Mouse (Mus musculus) intestine, embryonic 16.5 days (tissue): ENCODE results near the gene Faah. TPM values are rescaled to one million over a fixed set of nuclear protein-coding genes. Genes with fewer than 3 reads are reported as not detected.
A peak's percentile ranks its signal among the peaks of the same experiment; 100 is the strongest.

ENCODE experiments used
- ATAC-seq: fragments of 200-750 bp; cut with Nextera tagmentation; 2 replicates; pipeline ENCODE4 v1.8.0; 2017; ENCODE audit warnings: moderate TSS enrichment, moderate library complexity
- H3K27ac ChIP-seq: fragments of 300-500 bp; sonication (generic); 2 replicates; pipeline ENCODE4 v1.5.1; 2014; ENCODE audit warnings: mild to moderate bottlenecking, low read length
- H3K27me3 ChIP-seq: fragments of 300-500 bp; sonication (generic); replicated peaks from 2 replicates; pipeline ENCODE4 v1.6.1; 2014; ENCODE audit warnings: low read length, control low read depth, mixed read lengths; ENCODE audit not compliant: control insufficient read depth, insufficient read depth
- H3K36me3 ChIP-seq: fragments of 300-500 bp; sonication (generic); 2 replicates; pipeline ENCODE4 v1.6.1; 2014; ENCODE audit warnings: low read length, control low read depth; ENCODE audit not compliant: control insufficient read depth, insufficient read depth
- H3K4me1 ChIP-seq: fragments of 300-500 bp; sonication (generic); 2 replicates; pipeline ENCODE4 v1.6.1; 2014; ENCODE audit warnings: low read length, control low read depth, mixed read lengths; ENCODE audit not compliant: control insufficient read depth, insufficient read depth
- H3K4me2 ChIP-seq: fragments of 300-500 bp; sonication (generic); 2 replicates; pipeline ENCODE4 v1.6.1; 2014; ENCODE audit warnings: low read depth, low read length, control low read depth
- H3K4me3 ChIP-seq: fragments of 300-500 bp; sonication (generic); 2 replicates; pipeline ENCODE4 v1.5.1; 2014; ENCODE audit warnings: mild to moderate bottlenecking, low read length
- H3K9ac ChIP-seq: fragments of 300-500 bp; sonication (generic); 2 replicates; pipeline ENCODE4 v1.6.1; 2014; ENCODE audit warnings: low read depth, low read length
- H3K9me3 ChIP-seq: fragments of 300-500 bp; sonication (generic); 2 replicates; pipeline ENCODE4 v1.6.1; 2016; ENCODE audit warnings: low read length, control low read depth; ENCODE audit not compliant: control insufficient read depth
- WGBS: fragments of 180-500 bp; shearing (Covaris S2); extraction: QIAGEN DNeasy Blood & Tissue Kit; methylation state at CpG from one replicate; pipeline ENCODE4 v1.1.7; 2014; 5-methylcytosine and 5-hydroxymethylcytosine counted together
- polyA plus RNA-seq: library from polyadenylated mRNA; unstranded; fragments of >200 nt; fragmentation: Nextera tagmentation; extraction: Ambion mirVana; gene quantifications from 2 replicates; pipeline ENCODE4 v1.2.1, GENCODE M21; 2015

The Faah gene
- polyA plus RNA-seq, result 83.7 and 108 TPM in 2 replicates

GRCm38 (mm10) chr4:116017902-116018746 is at the start of gene Faah:
Gene Faah, minus strand, starts transcription at chr4:116017926.
- no peaks in the 10 kb centered on the region for H3K9me3 ChIP-seq
- H3K27me3 ChIP-seq, result peaks cover 14% of the 10 kb centered on the region
- peak; percentile 56 for ATAC-seq
- peak within 1 kb of the TSS; percentile 78 for H3K4me3 ChIP-seq
- H3K9ac ChIP-seq, result peak within 1 kb of the TSS; percentile 84
- 0 out of 2 replicates have a peak, but pooled peaks cover 4% of the 10 kb centered on the region for H3K4me1 ChIP-seq
- 7% methylated on average over 18 of the region's 18 CpGs for WGBS
- no peaks in the 10 kb centered on the region for H3K36me3 ChIP-seq
- H3K4me2 ChIP-seq, result peak within 1 kb of the TSS; percentile 94
- H3K27ac ChIP-seq, result peak within 1 kb of the TSS; percentile 92

DNA sequence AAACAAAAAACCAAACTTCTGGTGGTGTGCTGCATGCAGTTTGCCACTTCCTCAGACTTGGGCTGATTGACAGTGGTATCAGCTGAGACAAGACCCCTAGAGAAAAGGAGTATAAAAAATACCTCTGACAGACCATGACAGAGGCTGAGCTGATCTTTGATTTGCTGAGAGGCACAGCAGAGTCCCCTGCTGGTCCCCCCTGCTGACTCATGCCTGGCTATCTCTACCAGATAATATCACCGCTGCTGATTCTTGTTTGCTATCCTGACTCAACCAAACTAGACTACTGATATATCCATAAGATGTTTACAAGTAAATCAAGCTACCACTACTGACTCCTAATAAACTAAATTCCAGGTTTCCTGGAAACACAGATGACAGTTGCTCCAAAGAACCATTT is 46.1 kb upstream of the Faah start:
- Histone ChIP-seq H3K9me3 (no peaks in the 10 kb centered on the region), H3K4me2 (no peak overlapping the region), H3K27me3 (no peaks in the 10 kb centered on the region), H3K27ac (no peak overlapping the region), H3K9ac (no peak overlapping the region), H3K4me3 (no peak overlapping the region), H3K36me3 (peaks cover 19% of the 10 kb centered on the region), H3K4me1 (no peaks in the 10 kb centered on the region)
- no peak for ATAC-seq
- 50% methylated on average over 1 of the region's 1 CpGs for WGBS

DNA sequence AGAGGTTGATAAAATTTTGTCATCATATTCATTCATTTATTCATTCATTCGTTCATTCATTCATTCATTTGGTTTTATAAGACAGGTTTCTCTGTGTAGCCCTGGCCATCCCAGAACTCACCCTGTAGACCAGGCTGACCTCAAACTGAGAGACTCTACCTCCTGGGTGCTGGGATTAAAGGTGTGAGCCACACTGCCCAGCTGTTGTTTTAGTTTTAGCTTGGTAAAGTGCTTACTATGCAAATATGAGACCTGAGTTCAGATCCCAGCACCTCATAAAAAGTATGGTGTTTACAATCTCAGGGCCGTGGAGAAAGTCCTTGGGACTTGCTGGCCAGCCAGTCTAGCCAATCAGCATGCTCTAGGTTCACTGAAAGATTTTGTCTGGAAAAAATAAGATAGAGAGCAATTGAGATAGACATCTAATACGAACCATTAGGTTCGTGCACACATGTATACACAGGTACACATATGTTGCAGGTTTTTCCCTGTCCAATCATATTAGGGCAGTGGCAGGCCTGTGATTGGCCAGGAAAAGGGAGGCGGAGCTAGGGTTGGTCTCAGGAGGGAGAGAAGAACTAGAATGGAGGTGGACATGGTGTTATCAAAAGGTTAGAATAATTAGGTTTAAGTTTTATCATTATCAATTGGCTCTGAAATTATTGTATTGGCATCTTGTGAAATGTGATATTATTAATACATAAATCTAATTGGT is 41.4 kb upstream of the Faah start:
- Histone ChIP-seq H3K9me3 (no peaks in the 10 kb centered on the region), H3K27me3 (no peaks in the 10 kb centered on the region), H3K4me2 (no peak overlapping the region), H3K36me3 (no peaks in the 10 kb centered on the region), H3K4me3 (no peak overlapping the region), H3K4me1 (no peaks in the 10 kb centered on the region), H3K27ac (no peak overlapping the region), H3K9ac (no peak overlapping the region)
- WGBS, result 78% methylated on average over 5 of the region's 5 CpGs
- ATAC-seq, result no peak

GRCm38 (mm10) chr4:116057559-116057958 is 39.8 kb upstream of the Faah start:
- 4% methylated on average over 1 of the region's 1 CpGs for WGBS
- H3K4me3 ChIP-seq, result no peak overlapping the region
- H3K36me3 ChIP-seq, result no peaks in the 10 kb centered on the region
- no peaks in the 10 kb centered on the region for H3K27me3 ChIP-seq
- peaks cover under 1% of the 10 kb centered on the region; the same call in 1 of the 2 replicates for H3K4me1 ChIP-seq
- no peak overlapping the region for H3K27ac ChIP-seq
- H3K4me2 ChIP-seq, result no peak overlapping the region
- H3K9me3 ChIP-seq, result no peaks in the 10 kb centered on the region
- ATAC-seq, result no peak
- no peak overlapping the region for H3K9ac ChIP-seq

DNA sequence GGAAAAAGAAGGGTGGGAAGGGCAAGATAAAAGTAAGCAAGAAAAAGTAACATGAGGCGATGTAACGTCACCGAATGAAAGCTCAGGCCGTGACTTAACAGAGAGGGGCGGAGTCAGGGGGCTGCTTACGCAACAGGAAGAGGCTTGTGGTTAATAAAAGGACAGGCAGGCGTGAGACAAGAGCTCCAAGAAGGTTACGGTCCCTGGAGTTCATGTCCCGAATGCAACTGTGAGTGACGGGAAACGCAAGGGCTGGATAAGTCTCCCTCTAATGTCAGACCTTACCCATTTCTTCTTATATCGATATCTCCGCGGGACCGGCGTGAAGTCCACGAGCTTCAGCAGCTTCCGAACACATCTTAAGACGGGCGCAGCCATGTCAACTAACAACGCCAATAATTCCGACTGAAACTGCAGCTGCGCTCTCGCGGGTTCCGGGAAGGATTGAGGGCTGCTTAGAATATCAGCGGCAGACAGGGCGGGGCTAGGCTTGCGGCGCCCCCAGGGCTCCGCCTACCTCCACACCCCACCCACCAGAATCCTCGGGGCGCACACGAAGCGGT is 35.8 kb upstream of the Faah start, which contains the start of gene Nsun4:
Gene Nsun4 (minus strand): TSS at position 478 of the 563 bp plus-strand sequence.
- WGBS, result under 1% methylated on average over 35 of the region's 35 CpGs
- ATAC-seq, result peak; percentile 96

GRCm38 (mm10) chr4:116052526-116053293 is 35.0 kb upstream of the Faah start:
- peak; percentile 68 for ATAC-seq
- 6% methylated on average over 22 of the region's 22 CpGs for WGBS
- H3K4me2 ChIP-seq, result peak overlapping the region; percentile 84

More for the DNA sequence above, 35.8 kb upstream of the Faah start, which contains the start of gene Nsun4:
- Histone ChIP-seq H3K9me3 (no peaks in the 10 kb centered on the region), H3K27ac (peak within 1 kb of the TSS; percentile 94), H3K36me3 (no peaks in the 10 kb centered on the region), H3K9ac (peak within 1 kb of the TSS; percentile 70), H3K27me3 (no peaks in the 10 kb centered on the region), H3K4me2 (peak within 1 kb of the TSS; percentile 84), H3K4me3 (peak within 1 kb of the TSS; percentile 59), H3K4me1 (peaks cover 3% of the 10 kb centered on the region; the same call in 1 of the 2 replicates)

DNA sequence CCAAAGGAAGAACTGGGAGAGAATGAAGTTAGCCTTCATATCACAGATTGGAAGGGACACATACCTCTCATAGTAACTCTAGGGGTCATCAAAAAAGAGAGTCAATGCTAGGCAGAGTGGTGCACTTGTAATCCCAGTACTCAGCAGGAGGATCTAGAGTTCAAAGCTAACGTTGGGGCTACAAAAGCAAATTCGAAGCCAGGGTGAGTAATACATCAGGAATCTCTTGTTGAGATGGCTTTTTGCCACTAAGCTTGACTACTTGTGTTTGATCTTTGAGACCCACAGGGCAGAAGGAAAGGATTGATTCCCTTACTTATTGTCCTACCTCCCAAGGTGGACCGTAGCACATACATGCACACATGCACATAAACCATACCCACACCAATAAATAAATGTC is 31.5 kb upstream of the Faah start:
- no peak for ATAC-seq
- H3K27me3 ChIP-seq, result no peaks in the 10 kb centered on the region
- 85% methylated on average over 3 of the region's 3 CpGs for WGBS

More at GRCm38 (mm10) chr4:116052526-116053293, 35.0 kb upstream of the Faah start:
- peak overlapping the region; percentile 94 for H3K27ac ChIP-seq
- H3K9ac ChIP-seq, result peak overlapping the region; percentile 70
- no peaks in the 10 kb centered on the region for H3K36me3 ChIP-seq
- H3K4me1 ChIP-seq, result peaks cover 3% of the 10 kb centered on the region; the same call in 1 of the 2 replicates
- H3K4me3 ChIP-seq, result peak overlapping the region; percentile 59
- H3K27me3 ChIP-seq, result no peaks in the 10 kb centered on the region
- no peaks in the 10 kb centered on the region for H3K9me3 ChIP-seq

DNA sequence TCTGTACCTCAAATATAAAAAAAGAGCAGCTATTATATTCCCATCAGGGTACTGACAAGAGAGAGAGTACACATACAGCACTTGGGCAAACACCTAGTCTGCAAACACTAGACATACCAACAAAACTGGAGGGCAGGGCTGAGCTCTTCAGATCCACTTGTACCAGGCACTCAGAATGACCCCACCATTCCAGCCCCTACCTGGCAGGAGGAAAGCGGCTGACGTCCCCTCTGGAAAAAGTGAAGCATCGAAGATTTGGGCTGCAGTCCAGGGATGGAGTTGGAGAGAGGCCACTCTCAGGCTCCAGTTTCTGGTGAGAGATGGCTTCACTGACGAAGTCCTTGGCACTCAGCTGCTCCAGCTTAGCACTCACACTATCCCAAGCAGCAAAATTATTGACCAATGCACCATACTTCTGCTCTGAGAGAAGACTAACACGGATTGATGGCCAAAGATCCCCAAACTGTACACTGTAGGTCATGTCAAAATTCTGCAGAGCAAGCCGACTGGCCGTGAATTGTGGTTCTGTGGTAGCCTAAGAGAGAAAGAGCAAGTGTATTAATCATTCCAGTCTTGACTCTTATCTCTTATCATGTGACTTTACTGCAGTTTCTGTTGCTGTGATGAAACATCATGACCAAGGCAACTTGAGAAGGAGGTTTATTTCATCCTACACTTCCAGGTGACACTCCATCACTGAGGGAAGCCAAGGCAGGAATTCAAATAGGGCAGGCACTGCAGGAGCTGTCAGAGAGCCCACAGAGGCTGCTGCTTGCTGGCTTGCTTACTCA is 30.6 kb upstream of the Faah start:
- Histone ChIP-seq H3K36me3 (peaks cover under 1% of the 10 kb centered on the region; the same call in 1 of the 2 replicates), H3K4me2 (no peak overlapping the region; the same call in 1 of the 2 replicates), H3K9me3 (no peaks in the 10 kb centered on the region), H3K9ac (no peak overlapping the region), H3K27ac (peak overlapping the region; percentile 43), H3K4me3 (no peak overlapping the region), H3K27me3 (no peaks in the 10 kb centered on the region), H3K4me1 (peaks cover 3% of the 10 kb centered on the region; the same call in 1 of the 2 replicates)
- no peak for ATAC-seq
- 72% methylated on average over 7 of the region's 7 CpGs for WGBS

More for the DNA sequence above, 31.5 kb upstream of the Faah start:
- Histone ChIP-seq H3K36me3 (no peaks in the 10 kb centered on the region), H3K9ac (no peak overlapping the region), H3K27ac (no peak overlapping the region), H3K4me3 (no peak overlapping the region), H3K4me2 (no peak overlapping the region), H3K4me1 (peaks cover 3% of the 10 kb centered on the region; the same call in 1 of the 2 replicates), H3K9me3 (no peaks in the 10 kb centered on the region)
